Mouse (Mus musculus) brain, embryonic 14.5 days (tissue): ENCODE measurements around the gene Tbx3. TPM values are rescaled to one million over a fixed set of nuclear protein-coding genes. Genes with fewer than 3 reads are reported as not detected.

Experiments used
- DNase-seq: peaks from one replicate; pipeline ENCODE4 v3.0.0-alpha.2; 2011; ENCODE audit warnings: low read depth
- CTCF ChIP-seq: fragments of 200-500 bp; IDR thresholded peaks from 2 replicates; pipeline ENCODE4 v1.5.1; 2012; ENCODE audit warnings: inconsistent platforms, mild to moderate bottlenecking, moderate library complexity, borderline replicate concordance; ENCODE audit not compliant: insufficient read depth, insufficient read length; ENCODE audit errors: extremely low read depth
- POLR2A ChIP-seq: fragments of 200-500 bp; IDR thresholded peaks from 2 replicates; pipeline ENCODE4 v1.6.1; 2012; ENCODE audit warnings: mild to moderate bottlenecking, inconsistent platforms, borderline replicate concordance; ENCODE audit not compliant: poor library complexity, insufficient read depth, insufficient read length, severe bottlenecking; ENCODE audit errors: extremely low read depth
- polyA plus RNA-seq: library from polyadenylated mRNA; depleted of rRNA; stranded (reverse); fragments of >200 nt; gene quantifications from 2 replicates; pipeline ENCODE4 v1.2.3, GENCODE M21; 2012

Tbx3 gene
- polyA plus RNA-seq, 1 experiment: 3.0 TPM

- DNase-seq: no peak
- TF ChIP-seq POLR2A (no peak), CTCF (no peak)
Observed at GRCm38 (mm10) chr5:119663241-119663640, 7.2 kb upstream of the Tbx3 start.

- DNase-seq: no peak
- TF ChIP-seq CTCF: no peak
- TF ChIP-seq POLR2A: no peak
Observed at GRCm38 (mm10) chr5:119663747-119664146, 6.7 kb upstream of the Tbx3 start.

- TF ChIP-seq CTCF (no peak), POLR2A (no peak)
- no peak for DNase-seq
Observed at GRCm38 (mm10) chr5:119665739-119666138, 4.7 kb upstream of the Tbx3 start.

DNA sequence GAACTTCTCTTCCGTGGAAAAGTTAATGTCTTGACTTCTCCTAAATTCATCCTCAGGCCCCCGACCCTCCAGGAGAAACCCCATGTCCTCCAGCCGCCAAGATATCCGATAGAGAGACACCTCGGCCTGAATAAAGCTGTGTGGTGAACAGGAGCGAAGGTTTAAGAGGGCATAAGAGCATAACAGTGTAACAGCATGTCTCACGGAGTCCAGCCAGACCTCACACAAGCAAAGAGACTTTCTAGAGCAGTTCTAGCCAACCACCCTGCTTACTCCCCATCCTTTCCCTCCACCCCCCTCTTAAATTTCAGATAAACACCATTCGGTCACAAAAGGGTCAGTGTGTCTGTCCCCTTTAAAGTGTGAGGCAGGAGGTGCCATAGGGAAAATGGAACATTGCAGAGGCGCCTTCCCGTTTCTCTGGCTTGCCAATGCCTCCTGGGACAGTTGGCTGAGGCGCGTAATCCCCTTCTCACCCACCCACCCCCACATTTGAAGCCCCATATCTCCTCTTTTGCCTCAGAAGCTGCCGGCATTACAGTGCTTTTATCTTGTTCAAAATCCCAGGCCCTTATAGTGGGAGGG is 3.0 kb upstream of the Tbx3 start:
- DNase-seq: no peak
- no peak for TF ChIP-seq CTCF
- no peak for TF ChIP-seq POLR2A

- DNase-seq: no peak
Observed at GRCm38 (mm10) chr5:119668191-119668912, 2.1 kb upstream of the Tbx3 start.

GRCm38 (mm10) chr5:119668913-119669411 is 1.5 kb upstream of the Tbx3 start:
- no peak for DNase-seq
- TF ChIP-seq POLR2A (no peak), CTCF (no peak)

More at GRCm38 (mm10) chr5:119668191-119668912, 2.1 kb upstream of the Tbx3 start:
- TF ChIP-seq CTCF: no peak
- no peak for TF ChIP-seq POLR2A

DNA sequence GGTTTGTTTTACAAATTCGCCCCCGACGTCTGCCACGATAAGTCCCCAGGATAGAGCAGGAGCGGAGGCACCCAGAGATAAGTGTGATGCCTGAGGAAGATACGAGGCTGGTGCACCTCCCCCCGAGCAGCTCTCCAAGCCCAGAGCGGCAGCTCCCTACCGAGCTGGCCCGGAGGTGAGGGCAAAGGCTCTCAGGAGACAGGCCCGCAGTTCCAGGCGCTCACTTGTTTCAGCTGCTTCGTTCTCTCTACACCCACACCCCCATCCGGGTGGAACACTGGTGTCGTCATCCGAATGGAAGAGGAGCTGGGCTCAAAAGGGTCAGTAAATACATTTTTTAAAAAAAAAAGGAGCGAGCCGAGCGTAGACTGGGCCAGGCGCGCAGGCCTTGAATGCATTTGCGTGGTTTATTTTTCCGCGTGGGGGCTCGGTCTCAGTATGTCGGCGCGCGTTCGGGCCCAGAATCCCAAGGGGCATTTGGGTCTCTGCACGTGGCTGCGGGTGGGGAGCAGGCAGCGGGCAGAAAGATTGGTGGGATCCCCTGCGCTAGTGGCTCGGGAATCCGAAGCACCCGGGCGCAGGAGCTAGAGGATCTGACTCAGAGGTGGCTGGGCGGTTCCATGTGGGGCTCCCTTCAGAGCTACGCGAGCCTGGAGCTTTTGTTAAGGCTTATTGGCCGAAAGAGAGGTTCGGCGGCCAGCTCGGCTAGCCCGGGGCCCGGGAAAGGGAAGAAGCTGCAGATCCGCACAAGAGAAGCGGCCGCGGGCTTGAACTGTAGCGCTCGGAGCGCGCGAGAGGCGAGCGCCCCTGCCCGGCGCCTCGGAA is 516 bp upstream of the Tbx3 start:
- DNase-seq: no peak
- TF ChIP-seq CTCF (no peak), POLR2A (no peak)

DNA sequence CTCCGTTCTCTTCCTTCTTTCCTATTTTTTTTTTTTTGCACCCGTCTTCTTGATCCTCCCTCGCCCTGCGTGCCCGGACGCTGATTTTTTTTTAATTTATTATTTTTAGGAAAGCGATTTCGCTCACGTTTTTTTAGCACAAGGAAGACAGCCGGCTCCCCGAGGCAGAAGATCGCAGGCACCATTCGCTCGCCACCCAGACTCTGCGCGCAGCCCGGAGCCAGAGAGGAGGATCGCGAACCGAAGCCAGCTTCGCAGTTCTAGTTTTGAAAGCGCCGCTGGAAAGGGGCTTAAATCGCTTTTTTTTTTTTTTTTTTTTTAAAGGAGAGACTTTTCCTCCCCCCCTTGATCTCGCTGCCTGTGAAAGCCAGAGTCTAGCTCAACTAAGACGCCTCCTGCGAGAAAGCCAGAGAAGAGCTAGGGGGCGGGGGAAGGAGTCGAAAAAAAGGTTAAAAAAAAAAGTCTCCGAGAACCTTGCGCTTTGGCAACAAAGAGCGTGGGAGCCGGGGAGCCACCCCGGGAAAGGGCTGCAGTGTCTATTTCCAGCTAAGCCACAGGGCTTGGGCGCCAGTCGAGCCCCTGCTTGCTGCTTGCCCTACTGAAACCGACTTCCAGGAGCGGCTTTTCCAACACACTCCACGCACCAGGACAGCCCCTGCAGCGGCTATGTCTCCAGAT is 794 bp downstream of the Tbx3 start:
- TF ChIP-seq CTCF: no peak
- no peak for TF ChIP-seq POLR2A
- DNase-seq: peak; percentile 51

- TF ChIP-seq POLR2A (no peak), CTCF (0 out of 2 replicates have a peak, but pooled peaks have one; percentile 4)
- peak; percentile 44 for DNase-seq
Observed at GRCm38 (mm10) chr5:119671965-119672347, 1.5 kb downstream of the Tbx3 start.

DNA sequence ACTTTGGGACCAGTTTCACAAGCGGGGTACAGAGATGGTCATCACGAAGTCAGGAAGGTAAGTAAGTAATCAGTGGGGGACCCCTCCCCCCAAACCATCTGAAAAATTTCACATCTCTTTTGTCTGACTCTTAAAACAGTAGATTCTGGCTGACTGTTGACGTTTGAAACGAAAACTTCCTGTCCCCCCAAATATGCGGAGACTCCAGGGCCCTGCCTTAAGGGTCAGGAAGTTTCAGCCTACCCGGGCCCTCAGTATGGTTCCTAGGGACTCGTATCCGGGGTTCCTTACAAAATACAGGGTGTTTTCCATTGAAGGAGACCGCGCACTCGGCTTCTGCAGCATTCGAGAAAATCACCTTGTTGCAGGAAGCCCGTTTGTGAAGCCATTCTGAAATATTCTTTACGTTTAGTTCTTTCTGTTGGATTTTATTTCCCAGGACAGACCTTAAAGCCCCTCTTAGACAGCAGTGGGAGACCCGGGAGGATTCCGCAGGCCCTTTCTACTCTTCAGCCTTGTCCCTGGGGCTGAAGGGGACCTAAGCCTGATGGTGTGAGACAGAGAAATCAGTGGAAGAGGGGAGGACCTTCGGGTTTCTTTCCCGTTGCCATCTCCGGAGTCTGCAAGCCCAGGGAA is 2.0 kb downstream of the Tbx3 start:
- DNase-seq: peak; percentile 48
- TF ChIP-seq POLR2A (no peak), CTCF (no peak)

DNA sequence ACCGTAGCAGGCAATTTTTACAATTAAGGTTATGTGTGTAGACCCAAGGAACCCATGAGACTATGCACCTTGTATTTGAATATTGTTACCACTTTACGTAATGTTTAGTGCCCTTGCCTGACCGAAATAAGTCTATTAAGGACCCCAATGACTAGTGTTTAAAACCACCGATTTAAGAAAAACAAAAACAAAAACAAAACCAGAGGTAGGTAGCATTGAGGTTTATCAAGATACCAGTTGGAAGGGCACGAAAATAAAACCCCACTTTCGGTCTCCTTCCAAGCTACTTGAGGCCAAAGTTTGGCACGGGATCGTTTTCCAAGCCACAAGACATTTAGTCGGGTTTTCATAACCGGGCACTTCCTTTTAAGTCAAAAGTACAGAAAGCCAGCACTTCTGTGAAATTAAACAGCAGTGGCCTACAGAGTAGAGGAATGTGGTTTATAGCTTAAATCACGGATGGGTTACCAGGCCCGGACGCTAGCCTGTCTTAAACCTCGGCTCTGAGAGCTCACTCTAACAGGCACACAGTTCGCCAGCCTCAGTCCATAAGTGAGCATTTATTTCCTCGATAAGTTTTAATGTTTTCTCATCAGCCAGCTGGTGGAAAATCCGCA is 2.6 kb downstream of the Tbx3 start:
- no peak for TF ChIP-seq POLR2A
- TF ChIP-seq CTCF: no peak
- DNase-seq: peak; percentile 54
